Mouse (Mus musculus): ENCODE results near the gene P2ry12. TPM values are rescaled to one million over a fixed set of nuclear protein-coding genes. Genes with fewer than 3 reads are reported as not detected.

The P2ry12 gene
- polyA plus RNA-seq, 1 experiment: 1.1 TPM

DNA sequence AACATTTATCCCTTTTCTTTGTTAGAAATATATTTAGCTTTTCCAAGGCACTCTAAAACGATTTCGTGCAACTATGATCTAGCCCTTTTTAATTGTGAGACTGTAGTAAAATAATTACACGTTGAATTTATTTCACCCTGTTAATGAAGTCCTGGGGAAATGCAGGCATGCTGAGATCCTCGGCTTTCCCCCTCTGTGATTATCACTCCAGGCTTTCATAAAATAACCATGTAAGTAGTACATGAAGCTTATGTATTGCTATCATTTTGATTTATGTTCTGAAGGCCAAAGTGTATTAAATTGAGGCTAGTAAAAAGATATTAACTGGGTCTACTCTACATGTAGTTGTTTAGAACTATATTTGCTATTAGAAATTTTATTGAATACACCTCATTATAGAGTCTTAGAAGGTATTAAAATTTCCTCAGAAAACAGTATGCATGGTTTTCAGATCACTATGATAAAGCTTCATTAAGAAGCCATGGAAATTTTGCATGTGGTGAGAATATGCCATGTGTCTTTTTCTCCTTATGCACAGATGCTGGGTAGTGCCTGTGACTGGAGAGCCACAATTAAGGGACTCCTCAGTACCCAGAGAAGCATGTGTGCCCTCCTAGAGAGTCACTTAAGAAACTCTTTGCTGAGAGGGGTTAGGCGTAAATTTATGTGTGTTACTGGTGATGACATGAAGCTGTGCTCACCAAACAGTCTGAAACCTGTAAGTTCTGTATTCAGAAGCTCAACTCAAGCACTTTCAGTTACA lies 30.9 kb upstream of the P2ry12 start:
- no peak overlapping the region for H3K4me3 ChIP-seq (ENCODE audit: low read depth, low read length)
- no peak for TF ChIP-seq CTCF (IDR thresholded peaks at IDR 0.05; ENCODE audit: extremely low read depth, insufficient read length, insufficient replicate concordance, low read depth, low read length)
- TF ChIP-seq POLR2A (IDR thresholded peaks at IDR 0.05; ENCODE audit: low read depth, low read length): no peak
- 87% methylated on average over 5 of the region's 5 CpGs for WGBS
- no peaks in the 10 kb centered on the region for H3K36me3 ChIP-seq (ENCODE audit: control insufficient read depth, insufficient read depth, low read length)
- no peaks in the 10 kb centered on the region for H3K27me3 ChIP-seq (ENCODE audit: control insufficient read depth, insufficient read depth, low read length)
- H3K27ac ChIP-seq (ENCODE audit: insufficient read depth, low read depth, low read length): no peak overlapping the region
- no peaks in the 10 kb centered on the region for H3K4me1 ChIP-seq (ENCODE audit: control insufficient read depth, insufficient read depth, insufficient read length, low read length)

DNA sequence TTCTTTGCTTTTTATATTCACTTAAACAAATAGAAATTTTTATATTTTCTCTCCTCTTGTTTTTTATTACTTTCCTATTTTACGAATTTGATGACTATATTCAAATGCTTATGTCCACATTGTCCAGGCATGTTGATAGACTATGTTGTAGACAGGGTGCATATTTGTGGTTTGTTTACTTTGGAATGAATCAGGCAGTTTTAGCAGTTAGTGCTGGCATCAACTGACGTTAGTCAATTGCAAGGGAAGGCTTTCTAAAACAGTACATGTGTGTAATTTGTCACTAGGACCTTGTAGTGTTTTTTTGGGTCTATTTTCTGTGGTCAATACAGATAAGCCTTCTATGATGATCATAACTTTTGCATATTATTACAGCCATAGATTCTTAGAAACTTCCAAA lies 27.9 kb upstream of the P2ry12 start:
- Histone ChIP-seq H3K4me3 (ENCODE audit: low read depth, low read length) (no peak overlapping the region), H3K27ac (ENCODE audit: insufficient read depth, low read depth, low read length) (no peak overlapping the region), H3K36me3 (ENCODE audit: control insufficient read depth, insufficient read depth, low read length) (no peaks in the 10 kb centered on the region), H3K27me3 (ENCODE audit: control insufficient read depth, insufficient read depth, low read length) (no peaks in the 10 kb centered on the region), H3K4me1 (ENCODE audit: control insufficient read depth, insufficient read depth, insufficient read length, low read length) (no peaks in the 10 kb centered on the region)
- 44% methylated on average over 2 of the region's 2 CpGs for WGBS
- no peak for TF ChIP-seq CTCF (IDR thresholded peaks at IDR 0.05; ENCODE audit: extremely low read depth, insufficient read length, insufficient replicate concordance, low read depth, low read length)
- no peak for TF ChIP-seq POLR2A (IDR thresholded peaks at IDR 0.05; ENCODE audit: low read depth, low read length)

DNA sequence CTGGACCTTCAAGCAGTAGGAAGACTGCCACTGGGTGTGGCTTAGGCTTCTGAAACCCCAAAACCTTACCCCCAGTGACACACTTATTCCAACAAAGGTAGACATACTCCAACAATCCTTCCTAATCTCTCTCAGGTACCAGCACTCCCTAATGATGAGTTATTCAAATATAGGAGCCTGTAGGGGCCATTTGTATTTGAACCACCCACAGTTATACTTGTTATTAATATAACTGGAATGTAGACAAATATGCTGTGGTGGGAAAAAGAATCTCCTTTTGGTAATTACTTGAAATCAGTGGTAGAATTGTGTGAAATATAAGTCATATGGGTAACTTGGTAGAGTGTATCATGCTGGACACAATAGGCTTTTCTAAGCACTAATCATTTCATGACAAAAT lies 15.9 kb upstream of the P2ry12 start:
- Histone ChIP-seq H3K4me1 (ENCODE audit: control insufficient read depth, insufficient read depth, insufficient read length, low read length) (no peaks in the 10 kb centered on the region), H3K4me3 (ENCODE audit: low read depth, low read length) (no peak overlapping the region), H3K27me3 (ENCODE audit: control insufficient read depth, insufficient read depth, low read length) (no peaks in the 10 kb centered on the region), H3K27ac (ENCODE audit: insufficient read depth, low read depth, low read length) (no peak overlapping the region), H3K36me3 (ENCODE audit: control insufficient read depth, insufficient read depth, low read length) (no peaks in the 10 kb centered on the region)
- TF ChIP-seq CTCF (IDR thresholded peaks at IDR 0.05; ENCODE audit: extremely low read depth, insufficient read length, insufficient replicate concordance, low read depth, low read length) (no peak), POLR2A (IDR thresholded peaks at IDR 0.05; ENCODE audit: low read depth, low read length) (no peak)

DNA sequence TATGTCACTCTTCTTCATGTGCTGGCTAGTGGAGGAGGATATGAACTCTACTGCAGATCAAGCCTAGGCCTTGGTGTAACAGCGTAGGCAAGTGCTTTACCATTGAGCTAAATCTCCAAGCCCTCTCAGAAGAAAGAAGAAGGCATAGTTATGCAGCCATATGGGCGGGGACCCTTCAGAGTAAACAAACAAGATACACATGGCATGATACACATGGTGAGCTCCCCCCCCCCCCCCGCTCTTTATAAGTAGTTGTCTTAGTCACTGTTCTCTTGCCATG lies 15.5 kb upstream of the P2ry12 start:
- Histone ChIP-seq H3K4me3 (ENCODE audit: low read depth, low read length) (no peak overlapping the region), H3K4me1 (ENCODE audit: control insufficient read depth, insufficient read depth, insufficient read length, low read length) (no peaks in the 10 kb centered on the region), H3K27me3 (ENCODE audit: control insufficient read depth, insufficient read depth, low read length) (no peaks in the 10 kb centered on the region), H3K36me3 (ENCODE audit: control insufficient read depth, insufficient read depth, low read length) (no peaks in the 10 kb centered on the region), H3K27ac (ENCODE audit: insufficient read depth, low read depth, low read length) (no peak overlapping the region)
- TF ChIP-seq POLR2A (IDR thresholded peaks at IDR 0.05; ENCODE audit: low read depth, low read length) (no peak), CTCF (IDR thresholded peaks at IDR 0.05; ENCODE audit: extremely low read depth, insufficient read length, insufficient replicate concordance, low read depth, low read length) (no peak)
- 93% methylated on average over 3 of the region's 3 CpGs for WGBS

DNA sequence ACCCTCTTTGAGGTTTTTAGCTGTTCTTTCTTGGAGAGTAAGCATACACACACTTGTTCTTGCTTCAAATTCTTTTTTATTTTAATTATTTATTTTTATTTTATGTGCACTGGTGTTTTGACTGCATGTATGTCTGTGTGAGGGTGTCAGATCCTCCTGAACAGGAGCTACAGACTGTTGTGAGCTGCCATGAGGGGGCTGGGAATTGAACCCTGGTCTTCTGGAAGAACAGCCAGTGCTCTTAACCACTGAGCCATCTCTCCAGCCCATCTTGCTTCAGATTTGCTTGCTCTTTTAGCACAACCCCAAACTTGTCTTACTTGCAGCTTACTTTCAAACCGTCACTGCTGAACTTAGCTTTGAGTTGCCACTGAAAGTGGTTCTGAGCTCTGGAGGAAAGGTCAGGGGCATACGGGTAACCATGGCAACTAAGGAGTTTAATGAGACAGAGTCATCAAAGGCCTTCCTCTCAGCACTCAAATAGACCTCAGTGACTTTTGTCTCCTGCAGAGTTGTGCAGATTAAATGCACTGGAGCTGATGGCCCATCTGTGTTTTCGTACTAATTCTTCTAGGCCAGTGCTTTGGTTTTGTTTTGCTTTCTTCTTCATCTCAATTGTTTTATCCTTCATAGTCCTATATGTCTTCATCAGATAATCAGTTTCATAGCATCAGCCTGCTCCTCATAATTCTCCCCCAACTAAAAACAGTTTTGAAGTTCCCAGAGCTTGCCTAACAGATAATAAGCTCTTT lies 15.0 kb upstream of the P2ry12 start:
- H3K36me3 ChIP-seq (ENCODE audit: control insufficient read depth, insufficient read depth, low read length): no peaks in the 10 kb centered on the region
- no peak overlapping the region for H3K4me3 ChIP-seq (ENCODE audit: low read depth, low read length)
- TF ChIP-seq POLR2A (IDR thresholded peaks at IDR 0.05; ENCODE audit: low read depth, low read length): no peak
- TF ChIP-seq CTCF (IDR thresholded peaks at IDR 0.05; ENCODE audit: extremely low read depth, insufficient read length, insufficient replicate concordance, low read depth, low read length): no peak
- H3K27ac ChIP-seq (ENCODE audit: insufficient read depth, low read depth, low read length): no peak overlapping the region
- no peaks in the 10 kb centered on the region for H3K27me3 ChIP-seq (ENCODE audit: control insufficient read depth, insufficient read depth, low read length)
- H3K4me1 ChIP-seq (ENCODE audit: control insufficient read depth, insufficient read depth, insufficient read length, low read length): no peaks in the 10 kb centered on the region
- WGBS: 58% methylated on average over 3 of the region's 3 CpGs

DNA sequence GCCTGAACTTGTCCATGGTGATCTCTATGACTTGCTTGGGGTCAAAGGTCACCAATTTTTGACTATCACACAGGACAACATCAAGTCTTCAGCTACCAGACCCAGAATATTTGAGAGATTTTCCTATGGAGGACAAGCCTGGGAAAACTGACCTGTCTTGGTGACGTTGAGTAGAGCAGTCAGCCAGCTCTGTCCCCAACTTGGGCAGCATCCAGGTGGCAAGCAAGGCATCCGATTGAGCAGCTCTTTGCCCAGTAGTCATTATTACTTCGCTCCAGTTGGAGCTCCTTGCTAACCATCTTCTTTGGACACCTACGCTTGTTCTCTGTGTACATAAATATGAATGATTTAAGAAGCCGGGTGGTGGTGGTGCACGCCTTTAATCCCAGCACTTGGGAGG lies 8.1 kb upstream of the P2ry12 start:
- no peaks in the 10 kb centered on the region for H3K27me3 ChIP-seq (ENCODE audit: control insufficient read depth, insufficient read depth, low read length)
- no peaks in the 10 kb centered on the region for H3K36me3 ChIP-seq (ENCODE audit: control insufficient read depth, insufficient read depth, low read length)
- H3K4me3 ChIP-seq (ENCODE audit: low read depth, low read length): no peak overlapping the region
- no peak for TF ChIP-seq POLR2A (IDR thresholded peaks at IDR 0.05; ENCODE audit: low read depth, low read length)
- TF ChIP-seq CTCF (IDR thresholded peaks at IDR 0.05; ENCODE audit: extremely low read depth, insufficient read length, insufficient replicate concordance, low read depth, low read length): no peak
- no peak overlapping the region for H3K27ac ChIP-seq (ENCODE audit: insufficient read depth, low read depth, low read length)
- no peaks in the 10 kb centered on the region for H3K4me1 ChIP-seq (ENCODE audit: control insufficient read depth, insufficient read depth, insufficient read length, low read length)
- 84% methylated on average over 6 of the region's 6 CpGs for WGBS

DNA sequence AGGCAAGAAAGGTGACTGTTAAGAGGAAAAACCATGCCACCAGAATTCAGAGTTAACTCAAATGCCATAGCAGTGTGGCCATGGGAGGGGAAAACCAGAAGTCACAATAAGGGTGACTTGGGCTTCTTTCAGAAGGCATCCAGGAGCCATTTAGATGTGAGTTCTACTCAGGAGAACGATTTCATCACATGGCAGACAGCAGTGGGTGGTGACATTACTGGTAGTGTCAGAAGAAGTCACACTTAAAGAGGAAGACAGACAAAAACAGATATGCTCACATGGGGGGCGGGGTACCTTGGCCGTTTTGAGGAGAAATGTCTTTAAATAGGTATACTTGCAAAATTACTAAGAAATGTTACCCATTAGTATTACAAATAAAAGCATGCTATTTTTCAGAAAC lies 1.3 kb upstream of the P2ry12 start:
- Histone ChIP-seq H3K4me1 (ENCODE audit: control insufficient read depth, insufficient read depth, insufficient read length, low read length) (peaks cover 5% of the 10 kb centered on the region; the same call in 1 of the 2 replicates), H3K36me3 (ENCODE audit: control insufficient read depth, insufficient read depth, low read length) (no peaks in the 10 kb centered on the region), H3K27ac (ENCODE audit: insufficient read depth, low read depth, low read length) (no peak overlapping the region), H3K27me3 (ENCODE audit: control insufficient read depth, insufficient read depth, low read length) (no peaks in the 10 kb centered on the region), H3K4me3 (ENCODE audit: low read depth, low read length) (no peak overlapping the region)
- 77% methylated on average over 3 of the region's 3 CpGs for WGBS
- TF ChIP-seq CTCF (IDR thresholded peaks at IDR 0.05; ENCODE audit: extremely low read depth, insufficient read length, insufficient replicate concordance, low read depth, low read length) (no peak), POLR2A (IDR thresholded peaks at IDR 0.05; ENCODE audit: low read depth, low read length) (no peak)

Data from small intestine, adult 2 months (tissue).